Mouse (Mus musculus) embryonic facial prominence, embryonic 11.5 days (tissue): ENCODE measurements at regions not wholly inside any gene's neighbourhood (a gene's known extent, or its start where the extent isn't known, plus 50 kb on each side); places are given as distances from the start of the nearest gene placed in this dataset.

ENCODE experiments used
- ATAC-seq: fragments of 200-750 bp; cut with Nextera tagmentation; replicated peaks from 2 replicates; pipeline ENCODE4 v1.8.0; 2017; ENCODE audit warnings: low read depth; ENCODE audit not compliant: insufficient number of reproducible peaks, low FRiP score, low TSS enrichment
- DNase-seq: peaks from one replicate; pipeline ENCODE4 v3.0.0-alpha.2; 2015; ENCODE audit warnings: low spot score
- H3K27ac ChIP-seq: fragments of 300-500 bp; sonication (generic); replicated peaks from 2 replicates; pipeline ENCODE4 v1.5.1; 2014; ENCODE audit warnings: mild to moderate bottlenecking, low read depth, low read length, control low read depth
- H3K27me3 ChIP-seq: fragments of 300-500 bp; sonication (generic); 2 replicates; pipeline ENCODE4 v1.6.1; 2014; ENCODE audit warnings: mild to moderate bottlenecking, low read length, moderate library complexity, mixed read lengths; ENCODE audit not compliant: control insufficient read depth, insufficient read depth
- H3K36me3 ChIP-seq: fragments of 300-500 bp; sonication (generic); replicated peaks from 2 replicates; pipeline ENCODE4 v1.6.1; 2014; ENCODE audit warnings: low read depth, mild to moderate bottlenecking, low read length, moderate library complexity, mixed read lengths; ENCODE audit not compliant: control insufficient read depth, insufficient read depth
- H3K4me1 ChIP-seq: fragments of 300-500 bp; sonication (generic); 2 replicates; pipeline ENCODE4 v1.6.1; 2014; ENCODE audit warnings: low read length, mixed read lengths; ENCODE audit not compliant: control insufficient read depth, insufficient read depth
- H3K4me2 ChIP-seq: fragments of 300-500 bp; sonication (generic); 2 replicates; pipeline ENCODE4 v1.6.1; 2014; ENCODE audit warnings: low read depth, mild to moderate bottlenecking, control low read depth, low read length, moderate library complexity
- H3K4me3 ChIP-seq: fragments of 300-500 bp; sonication (generic); 2 replicates; pipeline ENCODE4 v1.5.1; 2014; ENCODE audit warnings: low read depth, low read length, control low read depth
- H3K9ac ChIP-seq: fragments of 300-500 bp; sonication (generic); replicated peaks from 2 replicates; pipeline ENCODE4 v1.6.1; 2014; ENCODE audit warnings: mild to moderate bottlenecking, control low read depth, low read length
- H3K9me3 ChIP-seq: fragments of 300-500 bp; sonication (generic); replicated peaks from 2 replicates; pipeline ENCODE4 v1.6.1; 2016; ENCODE audit warnings: mild to moderate bottlenecking, low read length, inconsistent platforms, mixed read lengths; ENCODE audit not compliant: control insufficient read depth
- WGBS: fragments of 180-500 bp; shearing (Covaris S2); extraction: QIAGEN DNeasy Blood & Tissue Kit; methylation state at CpG from one replicate; pipeline ENCODE4 v1.1.7; 2014; 5-methylcytosine and 5-hydroxymethylcytosine counted together

- H3K27ac ChIP-seq: no peak overlapping the region
- no peak overlapping the region for H3K9ac ChIP-seq
- H3K4me2 ChIP-seq: no peak overlapping the region
- ATAC-seq (no peak), DNase-seq (no peak)
- no peaks in the 10 kb centered on the region for H3K27me3 ChIP-seq
- no peaks in the 10 kb centered on the region for H3K36me3 ChIP-seq
- H3K9me3 ChIP-seq: no peaks in the 10 kb centered on the region
- 78% methylated on average over 10 of the region's 10 CpGs for WGBS
- H3K4me1 ChIP-seq: no peaks in the 10 kb centered on the region
- H3K4me3 ChIP-seq: no peak overlapping the region
These were observed 202.3 kb upstream of the Arid1b start for GRCm38 (mm10) chr17:4791873-4792272.

- 70% methylated on average over 3 of the region's 3 CpGs for WGBS
- no peaks in the 10 kb centered on the region for H3K27me3 ChIP-seq
- DNase-seq (no peak), ATAC-seq (no peak)
- H3K27ac ChIP-seq: no peak overlapping the region
- no peak overlapping the region for H3K4me2 ChIP-seq
- H3K9ac ChIP-seq: no peak overlapping the region
- H3K4me3 ChIP-seq: no peak overlapping the region
- H3K9me3 ChIP-seq: no peaks in the 10 kb centered on the region
- H3K4me1 ChIP-seq: no peaks in the 10 kb centered on the region
- no peaks in the 10 kb centered on the region for H3K36me3 ChIP-seq
These were observed 197.9 kb upstream of the Arid1b start for GRCm38 (mm10) chr17:4796241-4796640.

GRCm38 (mm10) chr17:4804013-4804412, 190.1 kb upstream of the Arid1b start:
- no peaks in the 10 kb centered on the region for H3K9me3 ChIP-seq
- no peaks in the 10 kb centered on the region for H3K27me3 ChIP-seq
- no peaks in the 10 kb centered on the region for H3K4me1 ChIP-seq
- no peak overlapping the region for H3K4me2 ChIP-seq
- ATAC-seq: no peak
- no peak overlapping the region for H3K27ac ChIP-seq
- DNase-seq: no peak
- H3K9ac ChIP-seq: no peak overlapping the region
- H3K36me3 ChIP-seq: no peaks in the 10 kb centered on the region
- no peak overlapping the region for H3K4me3 ChIP-seq
- 87% methylated on average over 4 of the region's 4 CpGs for WGBS

- ATAC-seq (no peak), DNase-seq (no peak)
- Histone ChIP-seq H3K9ac (no peak overlapping the region), H3K27ac (no peak overlapping the region), H3K9me3 (no peaks in the 10 kb centered on the region), H3K4me1 (no peaks in the 10 kb centered on the region), H3K36me3 (no peaks in the 10 kb centered on the region), H3K4me3 (no peak overlapping the region), H3K27me3 (no peaks in the 10 kb centered on the region), H3K4me2 (no peak overlapping the region)
- 68% methylated on average over 5 of the region's 5 CpGs for WGBS
These were observed 188.1 kb upstream of the Arid1b start for GRCm38 (mm10) chr17:4806051-4806450.

GRCm38 (mm10) chr17:4808926-4809325, 185.2 kb upstream of the Arid1b start:
- no peak overlapping the region for H3K9ac ChIP-seq
- 85% methylated on average over 3 of the region's 3 CpGs for WGBS

GRCm38 (mm10) chr17:4813232-4813631, 180.9 kb upstream of the Arid1b start:
- no peak overlapping the region for H3K4me2 ChIP-seq
- DNase-seq: no peak
- 96% methylated on average over 3 of the region's 3 CpGs for WGBS
- no peaks in the 10 kb centered on the region for H3K27me3 ChIP-seq
- no peaks in the 10 kb centered on the region for H3K4me1 ChIP-seq
- H3K4me3 ChIP-seq: no peak overlapping the region
- no peak overlapping the region for H3K9ac ChIP-seq
- no peaks in the 10 kb centered on the region for H3K9me3 ChIP-seq
- no peak for ATAC-seq
- H3K36me3 ChIP-seq: no peaks in the 10 kb centered on the region
- no peak overlapping the region for H3K27ac ChIP-seq

More at GRCm38 (mm10) chr17:4808926-4809325, 185.2 kb upstream of the Arid1b start:
- no peaks in the 10 kb centered on the region for H3K36me3 ChIP-seq
- ATAC-seq (no peak), DNase-seq (no peak)
- H3K9me3 ChIP-seq: no peaks in the 10 kb centered on the region
- no peaks in the 10 kb centered on the region for H3K4me1 ChIP-seq
- H3K27me3 ChIP-seq: no peaks in the 10 kb centered on the region
- no peak overlapping the region for H3K4me3 ChIP-seq
- H3K27ac ChIP-seq: no peak overlapping the region
- no peak overlapping the region for H3K4me2 ChIP-seq

GRCm38 (mm10) chr17:4813666-4814065, 180.5 kb upstream of the Arid1b start:
- Histone ChIP-seq H3K4me3 (no peak overlapping the region), H3K27ac (no peak overlapping the region), H3K27me3 (no peaks in the 10 kb centered on the region), H3K9ac (no peak overlapping the region), H3K36me3 (no peaks in the 10 kb centered on the region), H3K4me2 (no peak overlapping the region), H3K4me1 (no peaks in the 10 kb centered on the region), H3K9me3 (no peaks in the 10 kb centered on the region)
- no peak for DNase-seq
- 81% methylated on average over 6 of the region's 6 CpGs for WGBS
- no peak for ATAC-seq

GRCm38 (mm10) chr17:4825221-4825895, 168.8 kb upstream of the Arid1b start:
- Histone ChIP-seq H3K27ac (no peak overlapping the region), H3K9ac (no peak overlapping the region), H3K4me2 (no peak overlapping the region), H3K36me3 (no peaks in the 10 kb centered on the region), H3K4me1 (no peaks in the 10 kb centered on the region), H3K27me3 (no peaks in the 10 kb centered on the region), H3K4me3 (no peak overlapping the region), H3K9me3 (no peaks in the 10 kb centered on the region)
- WGBS: 51% methylated on average over 8 of the region's 8 CpGs
- DNase-seq (peak; percentile 65), ATAC-seq (no peak)
